Mouse (Mus musculus) adipose tissue, adult 10 weeks (tissue): ENCODE measurements around the gene Gna14. TPM values are rescaled to one million over a fixed set of nuclear protein-coding genes. Genes with fewer than 3 reads are reported as not detected.

Experiments used
- polyA plus RNA-seq: library from polyadenylated mRNA; stranded (reverse); fragments of 350-450 nt; fragmentation: Illumina TruSeq; extraction: RNeasy Lipid Tissue Mini Kit (QIAGEN cat#74804); gene quantifications from one replicate; pipeline ENCODE4 v1.2.3, GENCODE M21; 2014; ENCODE audit warnings: low read depth, low replicate concordance

Gna14 gene
- polyA plus RNA-seq = 4.5 TPM

GRCm38 (mm10) chr19:16435531-16436231 is at the start of gene Gna14:
Gna14 (plus strand) TSS chr19:16435762.

